Mouse (Mus musculus): Measurements from ENCODE around the gene Snai1.
A peak's percentile ranks its signal among the peaks of the same experiment; 100 is the strongest.

The Snai1 gene

DNA sequence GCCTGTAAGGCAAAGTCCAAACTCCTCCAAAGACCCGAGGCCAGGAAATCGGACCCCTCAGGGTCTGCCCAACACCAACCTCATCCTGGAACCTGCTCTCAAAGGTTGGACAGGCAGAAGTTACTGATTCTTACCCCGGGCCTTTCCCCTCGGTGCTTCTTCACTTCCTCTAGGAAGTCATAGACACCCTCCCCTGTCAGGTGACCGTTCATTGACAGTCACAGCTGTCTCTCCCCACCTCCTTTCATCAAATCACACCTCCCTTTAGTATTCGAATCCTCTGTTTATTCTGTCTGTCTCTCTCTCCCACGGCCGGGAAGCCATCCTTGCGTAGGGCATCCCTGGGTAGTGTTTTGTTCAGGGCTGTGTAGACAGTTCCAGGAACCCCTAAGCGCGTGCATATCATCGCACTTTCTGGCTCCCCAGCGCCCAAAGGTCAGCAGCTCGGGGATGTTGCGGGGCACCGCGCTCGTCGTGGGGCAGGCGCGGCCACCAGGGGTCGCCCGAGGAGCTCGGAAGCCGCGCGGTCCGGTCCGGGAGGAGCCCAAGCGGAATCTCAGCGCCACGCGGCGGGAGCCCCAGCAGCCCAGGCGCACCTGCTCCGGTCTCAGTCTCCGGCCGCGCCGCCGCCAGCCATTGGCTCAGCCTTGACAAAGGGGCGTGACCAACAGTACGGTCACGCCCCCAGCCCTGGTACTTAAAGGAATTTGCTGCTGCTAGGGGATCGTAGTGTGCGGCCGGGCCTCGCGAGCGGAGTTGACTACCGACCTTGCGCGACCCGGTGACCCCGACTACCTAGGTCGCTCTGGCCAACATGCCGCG, at the start of gene Snai1:
TSS of gene Snai1 (plus strand) at position 720 of the 822 bp plus-strand sequence.
- peak; percentile 100 for DNase-seq

DNA sequence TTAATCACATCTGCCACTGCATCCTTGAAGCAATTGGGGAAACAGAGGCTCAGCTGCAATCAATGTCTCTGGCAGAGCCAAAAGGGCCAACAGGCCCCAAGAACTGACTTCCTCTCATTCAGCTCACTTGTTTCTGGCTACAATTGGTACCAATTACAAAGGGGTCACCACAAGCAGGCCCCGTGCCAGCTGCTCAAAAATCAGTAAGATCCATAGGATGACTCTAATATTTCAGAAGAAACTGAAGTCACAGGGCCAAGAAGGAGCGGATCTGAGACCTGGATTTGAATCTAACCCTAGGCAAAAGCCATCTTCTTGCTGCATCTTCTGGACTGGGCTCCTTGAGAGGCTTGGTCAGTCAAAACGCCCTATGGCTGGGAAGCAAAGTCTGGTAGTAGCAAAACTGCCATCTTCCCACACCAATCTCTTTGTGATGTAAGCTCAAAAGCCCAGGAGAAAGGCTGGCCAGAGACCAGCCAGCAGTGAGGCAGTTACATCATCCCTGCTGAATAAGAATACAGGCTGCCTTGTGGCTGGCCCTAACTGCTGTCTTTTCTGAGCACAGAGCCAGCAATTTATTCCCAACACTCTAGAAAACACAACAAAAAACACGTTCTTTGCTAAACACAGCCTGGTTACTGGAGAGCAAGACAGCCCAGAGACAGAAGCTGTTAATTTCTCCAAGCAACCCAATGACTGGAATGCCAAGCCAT, 47.0 kb upstream of the Snai1 start:
- no peak for DNase-seq

DNA sequence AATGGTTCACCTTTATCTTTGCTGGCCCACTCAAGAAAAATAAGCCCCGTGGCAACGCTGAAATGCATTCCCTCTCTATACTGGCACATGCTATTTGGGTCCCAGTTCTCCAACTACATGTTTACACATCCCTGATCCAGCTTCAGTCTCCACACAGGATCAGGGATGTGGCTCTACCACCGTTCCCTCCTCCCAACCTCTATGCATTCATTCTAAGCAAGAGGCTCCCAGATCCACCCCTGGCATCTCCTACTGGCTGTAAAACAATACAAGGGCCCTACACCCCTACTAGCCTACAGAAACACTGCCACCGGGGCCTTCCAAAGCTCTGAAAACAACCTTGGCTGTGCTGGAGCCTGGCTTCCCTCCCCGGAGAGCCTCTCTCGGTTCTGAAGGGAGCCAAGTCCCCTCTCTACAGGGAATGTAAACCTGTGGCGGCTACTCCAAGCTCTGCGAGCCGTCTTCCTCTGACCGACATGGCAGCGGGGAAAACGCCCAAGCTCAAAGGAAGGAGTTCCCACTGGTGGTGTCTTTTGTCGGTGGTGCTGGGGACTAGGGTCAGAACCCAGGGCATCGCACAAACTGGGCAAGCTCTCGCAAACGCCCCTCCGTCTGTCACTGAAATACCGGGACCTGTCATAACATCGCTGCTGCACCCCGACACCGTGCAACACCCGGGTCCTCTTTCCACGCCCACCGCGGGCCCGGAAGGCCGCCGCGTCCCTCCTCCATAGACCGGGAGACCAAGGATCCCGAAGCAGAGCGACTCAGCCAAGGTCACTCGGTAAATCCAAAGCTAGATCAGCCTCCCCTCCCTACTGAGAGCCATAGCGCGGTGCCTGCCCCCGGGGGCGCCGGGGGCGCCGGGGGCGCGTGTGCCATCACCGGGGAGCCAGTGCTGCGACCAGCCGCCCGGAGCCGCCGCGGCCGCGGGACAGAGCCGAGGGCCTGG, 46.0 kb upstream of the Snai1 start, which contains the start of gene Rnf114:
TSS of gene Rnf114 (plus strand) at position 889 of the 952 bp plus-strand sequence.
- DNase-seq = peak; percentile 34

DNA sequence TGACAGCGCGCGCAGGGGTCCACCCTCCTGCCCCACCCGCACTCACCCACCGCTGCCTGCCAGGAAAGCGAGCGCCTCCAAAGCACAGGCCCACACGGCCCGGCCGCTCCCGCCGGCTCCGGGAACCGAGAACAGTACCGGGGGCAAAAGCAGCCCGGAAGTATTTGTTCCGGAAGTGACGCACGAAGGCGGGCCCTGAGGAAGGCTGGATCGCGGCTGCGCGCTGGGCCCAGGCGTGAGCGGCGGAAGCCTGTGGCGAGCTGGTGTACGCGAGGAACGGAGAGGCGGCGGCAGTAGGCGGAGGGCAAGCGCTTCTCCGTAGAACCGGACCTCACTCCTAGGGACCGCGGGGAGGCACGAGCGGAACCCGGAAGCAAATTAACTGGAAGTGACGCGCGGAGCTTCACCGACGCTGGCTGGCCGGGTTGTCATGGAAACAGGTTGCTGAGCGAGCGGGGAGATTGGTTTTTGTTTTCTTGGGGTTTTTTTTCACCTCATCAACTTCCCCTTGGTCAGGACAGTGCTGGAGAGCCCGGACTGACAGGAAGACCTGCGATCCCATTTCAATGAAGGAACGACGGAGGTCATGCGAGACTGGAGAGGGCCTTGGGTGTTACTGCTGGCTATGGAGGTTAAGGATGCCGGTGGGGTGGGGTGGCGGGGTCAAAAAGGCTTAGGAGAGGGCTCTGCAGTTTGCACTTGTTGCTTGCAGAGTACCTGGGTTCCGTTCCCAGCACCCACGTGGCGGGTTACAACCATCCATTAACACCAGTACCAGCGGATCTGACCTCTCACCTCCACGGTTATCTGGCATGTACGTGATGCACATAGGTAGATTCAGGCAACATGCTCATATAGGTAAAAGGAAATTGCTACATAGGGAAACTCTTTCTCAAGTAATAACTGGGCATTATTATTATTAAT, 45.0 kb upstream of the Snai1 start, which contains the start of gene Spata2:
TSS of gene Spata2 (minus strand) at position 175 of the 924 bp plus-strand sequence.
- peak; percentile 93 for DNase-seq

DNA sequence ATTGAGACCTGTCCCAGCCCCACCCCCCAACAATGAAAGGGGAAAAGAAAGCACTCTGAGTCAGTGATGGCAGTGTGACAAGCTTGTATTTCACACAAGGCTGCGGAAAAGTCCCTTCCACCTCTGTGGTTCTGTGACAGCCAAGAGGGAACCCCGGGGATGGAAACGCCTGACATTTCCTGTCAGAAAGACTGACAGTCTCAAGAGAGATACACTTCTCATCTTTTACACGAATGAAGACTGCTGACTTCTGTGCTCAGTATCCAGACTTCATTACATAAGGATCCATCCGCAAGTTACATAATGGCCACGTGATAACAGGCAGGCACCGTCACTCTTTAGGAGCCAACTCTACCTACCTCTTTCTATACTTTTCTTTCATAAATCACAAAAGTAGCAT, 41.6 kb upstream of the Snai1 start:
- no peak for DNase-seq

DNA sequence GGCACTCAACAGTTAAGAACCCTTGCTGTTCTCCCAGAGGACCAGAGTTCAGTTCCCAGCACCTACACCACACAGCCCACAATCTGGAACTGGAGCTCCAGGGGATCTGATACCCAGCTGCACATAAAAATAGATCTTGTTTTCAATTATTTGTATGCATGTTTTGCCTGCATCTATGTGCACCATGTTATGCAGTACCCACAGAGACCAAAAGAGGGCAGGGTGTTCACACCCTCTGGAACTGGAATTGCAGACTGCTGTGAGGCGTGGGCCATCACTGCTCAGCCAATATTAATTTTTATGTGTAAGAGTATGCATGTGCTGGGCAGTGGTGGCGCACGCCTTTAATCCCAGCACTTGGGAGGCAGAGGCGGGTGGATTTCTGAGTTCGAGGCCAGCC, 40.7 kb upstream of the Snai1 start:
- DNase-seq = peak; percentile 41

DNA sequence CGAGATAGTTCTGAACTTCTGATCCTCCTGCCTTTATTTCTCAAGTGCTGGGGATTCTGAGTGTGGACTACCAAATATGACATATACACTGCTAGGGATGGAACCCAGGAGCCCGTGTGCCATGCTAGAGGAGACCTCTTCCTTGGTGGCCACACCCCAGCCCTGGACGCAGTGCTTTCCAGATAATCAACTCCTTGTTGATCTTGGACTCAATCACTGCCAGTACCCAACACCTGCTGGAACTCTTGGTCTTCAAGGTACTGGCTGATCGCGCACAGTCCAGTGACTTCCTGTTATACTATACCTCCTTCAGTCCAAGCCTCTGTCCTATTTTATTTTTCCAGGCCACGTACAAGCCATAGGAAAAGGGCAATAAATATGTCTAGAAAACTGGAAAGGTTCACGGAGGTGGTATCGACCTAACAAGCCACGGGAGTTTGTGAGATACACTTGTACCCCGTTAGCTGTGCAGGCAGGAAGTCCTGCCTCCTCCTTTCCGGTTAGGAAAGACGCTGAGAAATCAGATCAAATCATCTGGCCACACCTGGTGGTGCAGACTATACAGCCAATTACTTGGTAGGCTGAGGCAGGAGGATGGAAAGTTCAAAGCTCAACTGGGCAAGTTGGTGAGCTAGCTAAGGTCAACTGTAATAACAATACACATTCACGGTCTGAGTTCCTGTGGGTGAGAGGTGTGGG, 35.3 kb upstream of the Snai1 start:
- DNase-seq = no peak

DNA sequence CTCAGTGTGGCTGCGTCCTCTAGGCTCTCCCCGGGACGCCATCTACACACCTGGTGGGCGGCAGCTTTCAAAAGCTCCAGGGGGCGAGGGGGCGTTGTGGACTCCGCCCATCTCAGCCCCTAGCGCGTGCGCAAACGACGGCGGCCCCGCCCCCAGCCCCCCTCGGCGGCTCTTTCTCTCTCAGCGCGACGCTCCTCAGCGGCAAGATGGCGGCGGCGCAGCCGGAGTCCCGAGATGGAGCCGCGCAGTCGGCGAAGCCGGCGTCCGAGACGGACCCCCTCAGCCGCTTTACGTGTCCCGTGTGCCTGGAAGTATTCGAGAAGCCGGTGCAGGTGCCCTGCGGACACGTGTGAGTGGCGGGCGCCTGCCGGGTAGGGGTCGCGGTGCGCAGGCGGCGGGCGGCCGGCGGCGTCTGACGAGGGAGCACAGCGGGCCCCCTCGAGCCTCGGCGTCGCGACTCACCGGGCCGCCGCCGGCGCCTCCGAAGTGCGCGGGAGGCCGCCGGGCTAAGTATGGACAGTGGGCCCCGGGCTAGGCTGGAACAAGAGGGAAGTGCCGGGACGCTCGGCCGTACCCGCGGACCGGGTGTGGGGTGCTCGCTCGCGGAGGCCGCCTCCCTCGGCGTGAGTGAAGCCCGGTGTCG, 34.6 kb upstream of the Snai1 start:
- DNase-seq = peak; percentile 93

DNA sequence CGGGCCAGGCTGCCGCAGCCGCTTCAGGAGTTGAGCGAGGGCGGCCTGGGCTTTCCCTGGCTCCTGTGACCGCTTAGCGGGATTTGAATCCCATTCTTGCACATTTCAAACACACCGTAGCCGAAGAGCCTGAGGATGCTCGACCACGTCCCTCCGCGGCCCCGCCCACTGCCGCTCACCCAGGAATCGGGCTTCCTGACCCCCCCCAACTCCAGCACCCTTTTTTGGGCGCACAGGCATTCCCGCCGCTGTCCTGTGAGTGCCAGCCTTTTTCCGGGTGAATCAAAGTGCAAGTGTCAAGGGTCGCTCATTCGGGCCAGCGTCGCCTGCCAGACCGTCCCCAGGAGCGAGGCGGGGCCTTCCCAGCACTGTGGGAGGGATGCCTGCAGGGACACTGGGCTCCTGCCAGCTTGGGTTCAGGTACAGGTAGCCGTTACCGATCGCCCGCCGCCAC, 34.1 kb upstream of the Snai1 start:
- peak; percentile 50 for DNase-seq

DNA sequence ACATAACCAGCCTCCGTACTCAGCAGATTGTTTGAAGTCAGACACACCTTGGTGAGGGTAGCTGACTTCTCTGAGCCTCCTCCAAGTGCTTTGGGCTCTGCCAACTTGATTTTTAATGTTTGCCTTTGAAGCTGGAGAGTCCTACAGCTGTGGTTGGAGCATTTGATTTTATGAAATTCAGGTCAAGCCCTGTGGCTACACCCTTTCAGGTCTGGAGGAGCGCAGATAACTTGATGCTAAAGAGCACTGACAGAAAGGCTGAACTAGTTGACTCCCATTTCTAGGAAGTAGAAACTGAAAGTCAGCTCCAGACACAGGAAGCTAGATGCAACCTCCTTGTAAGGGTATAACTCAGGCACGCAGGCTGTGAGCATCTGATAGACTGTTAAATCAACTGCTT, 32.9 kb upstream of the Snai1 start:
- DNase-seq = no peak

DNA sequence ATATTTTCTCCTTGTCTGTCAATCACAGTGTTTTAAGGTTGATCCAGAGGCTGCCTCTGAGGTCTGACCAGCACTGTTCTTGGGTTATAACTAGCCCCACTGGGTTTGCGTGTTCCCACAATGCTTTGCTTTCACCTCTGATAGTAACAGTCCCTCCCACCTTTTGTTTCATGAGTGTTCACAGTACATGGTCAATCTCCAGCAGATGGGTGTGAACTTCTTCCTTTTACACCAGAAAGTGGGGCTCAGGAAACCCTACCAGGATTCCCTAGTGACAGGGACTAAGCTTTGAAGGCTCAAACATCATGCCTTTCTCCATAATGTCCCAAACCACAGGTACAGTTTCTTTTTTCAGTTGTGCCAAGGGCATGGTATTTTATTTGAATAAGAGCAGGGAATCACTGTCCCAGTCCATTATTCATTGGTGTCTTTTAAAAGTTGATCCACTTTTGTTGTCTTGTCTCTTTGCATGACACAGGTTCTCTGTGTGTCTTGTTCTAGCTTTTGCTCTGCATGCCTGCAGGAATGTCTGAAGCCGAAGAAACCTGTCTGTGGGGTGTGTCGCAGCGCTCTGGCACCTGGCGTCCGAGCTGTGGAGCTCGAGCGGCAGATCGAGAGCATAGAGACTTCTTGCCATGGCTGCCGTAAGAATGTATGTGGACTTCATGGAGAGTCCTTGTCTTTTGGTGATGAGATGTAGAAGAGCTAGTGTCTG, 31.3 kb upstream of the Snai1 start:
- no peak for DNase-seq

DNA sequence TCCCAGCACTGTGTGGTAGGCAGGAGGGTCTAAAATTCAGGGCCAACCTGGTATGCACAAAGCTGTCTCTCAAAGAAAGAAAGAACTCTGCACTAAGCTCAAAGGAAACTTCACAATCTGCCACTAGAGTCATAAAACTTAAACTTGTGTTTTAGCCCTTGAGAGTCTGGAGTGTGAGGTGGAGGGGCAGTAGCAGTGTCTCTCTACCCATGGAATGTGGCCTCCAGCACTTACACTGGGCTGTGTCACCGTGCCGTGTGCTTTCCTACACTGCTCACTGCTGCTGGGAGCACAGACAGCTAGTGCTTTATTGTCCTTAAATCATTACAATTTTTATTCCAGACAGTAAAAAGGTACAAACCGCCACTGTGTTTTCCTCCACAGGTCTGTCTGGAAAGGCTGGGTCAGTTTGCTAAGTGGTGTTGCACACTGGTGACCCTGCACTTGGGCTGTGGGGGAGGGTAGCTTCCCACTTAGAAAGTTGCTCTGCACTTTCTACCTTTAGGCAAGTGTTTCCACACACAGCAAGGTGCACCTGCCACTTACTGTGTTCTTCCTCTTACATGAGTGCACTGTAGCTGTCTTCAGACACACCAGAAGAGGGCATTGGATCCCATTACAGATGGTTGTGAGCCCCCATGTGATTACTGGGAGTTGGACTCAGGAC, 30.1 kb upstream of the Snai1 start:
- DNase-seq = no peak

DNA sequence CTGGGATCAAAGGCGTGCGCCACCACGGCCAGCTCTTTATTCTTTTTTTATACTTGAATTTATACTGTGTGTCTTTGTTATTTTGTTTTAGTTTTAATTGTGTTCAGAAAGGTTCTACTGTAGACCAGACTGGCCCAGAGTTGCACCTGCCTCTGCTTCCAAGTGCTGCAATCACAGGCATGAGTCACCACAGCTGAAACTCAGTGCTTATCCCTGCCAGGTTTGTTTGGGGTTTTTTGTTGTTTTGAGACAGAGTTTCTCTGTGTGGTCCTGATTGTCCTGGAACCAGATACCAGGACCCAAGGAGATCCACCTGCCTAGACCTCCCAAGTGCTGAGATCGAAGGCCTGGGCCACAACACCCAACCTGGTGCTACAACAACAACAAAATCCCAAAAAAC, 29.4 kb upstream of the Snai1 start:
- DNase-seq = no peak

DNA sequence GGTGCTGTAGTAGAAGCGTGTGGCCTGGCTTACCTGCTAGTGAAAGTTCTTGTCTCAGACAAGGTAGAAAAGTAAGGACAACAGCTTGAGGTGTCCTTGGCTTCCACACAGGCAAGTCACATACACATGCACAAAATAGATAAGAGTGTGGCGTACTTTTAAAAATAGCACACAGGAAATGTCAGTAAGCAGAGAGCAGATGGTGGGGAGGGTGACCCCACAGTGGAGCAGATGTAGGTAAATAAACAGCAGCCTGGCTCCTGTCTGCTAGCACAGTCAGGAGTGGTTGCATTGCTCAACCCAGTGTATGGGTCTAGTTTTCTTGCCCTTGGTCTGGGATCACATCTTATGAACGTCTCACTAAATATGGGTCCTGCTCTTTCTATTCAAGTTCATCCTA, 27.5 kb upstream of the Snai1 start:
- no peak for DNase-seq

DNA sequence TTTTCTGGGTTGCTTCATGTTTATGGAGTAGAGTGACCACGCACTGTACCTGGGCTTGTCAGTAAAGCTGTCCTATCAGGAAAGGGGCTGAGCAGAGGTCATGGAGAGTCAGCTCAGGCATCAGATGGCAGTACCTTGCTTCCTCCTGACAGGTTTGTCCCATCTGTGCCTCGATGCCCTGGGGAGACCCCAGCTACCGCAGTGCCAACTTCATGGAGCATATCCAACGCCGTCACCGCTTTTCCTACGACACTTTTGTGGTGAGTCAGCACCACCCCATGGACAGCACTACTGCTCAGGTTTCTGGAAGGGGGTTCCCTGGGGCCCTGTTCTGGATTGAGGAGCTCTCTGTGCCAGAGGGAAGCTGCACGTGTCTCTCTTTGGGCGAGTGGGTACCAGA, 25.6 kb upstream of the Snai1 start:
- DNase-seq = no peak

DNA sequence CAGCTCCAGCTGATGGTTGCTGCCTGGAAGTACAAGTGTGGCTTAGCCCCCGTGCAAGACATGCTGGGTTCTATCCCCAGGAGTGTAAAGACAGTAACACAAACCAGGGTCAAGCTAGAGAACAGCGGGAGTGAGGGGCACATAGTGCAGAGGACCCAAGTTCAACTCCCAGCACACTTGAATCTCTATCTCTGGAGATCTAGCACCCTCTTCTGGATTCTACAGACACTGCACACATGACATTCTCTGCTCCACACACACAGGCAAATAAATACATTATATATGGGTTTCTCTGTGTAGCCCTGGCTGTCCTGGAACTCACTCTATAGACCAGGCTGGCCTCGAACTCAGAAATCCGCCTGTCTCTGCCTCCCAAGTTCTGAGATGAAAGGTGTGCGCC, 25.0 kb upstream of the Snai1 start:
- DNase-seq = no peak

DNA sequence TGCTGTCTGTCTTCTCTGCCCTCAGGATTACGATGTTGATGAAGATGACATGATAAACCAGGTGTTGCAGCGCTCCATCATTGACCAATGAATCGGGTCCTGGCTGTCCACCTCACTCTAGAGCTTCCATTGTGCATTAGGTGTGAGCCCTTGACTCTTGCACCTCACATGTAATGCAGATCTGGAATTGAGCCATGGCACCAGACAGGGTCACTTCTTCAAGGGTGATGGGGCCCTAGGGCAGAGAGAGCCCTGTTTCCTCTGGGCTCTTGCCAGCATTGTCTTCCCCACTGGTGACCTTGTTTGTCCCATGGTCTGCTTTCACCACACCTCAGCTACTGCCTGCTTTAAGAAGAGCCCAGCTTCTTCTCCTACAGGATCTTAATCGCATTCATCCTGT, 23.4 kb upstream of the Snai1 start:
- no peak for DNase-seq

DNA sequence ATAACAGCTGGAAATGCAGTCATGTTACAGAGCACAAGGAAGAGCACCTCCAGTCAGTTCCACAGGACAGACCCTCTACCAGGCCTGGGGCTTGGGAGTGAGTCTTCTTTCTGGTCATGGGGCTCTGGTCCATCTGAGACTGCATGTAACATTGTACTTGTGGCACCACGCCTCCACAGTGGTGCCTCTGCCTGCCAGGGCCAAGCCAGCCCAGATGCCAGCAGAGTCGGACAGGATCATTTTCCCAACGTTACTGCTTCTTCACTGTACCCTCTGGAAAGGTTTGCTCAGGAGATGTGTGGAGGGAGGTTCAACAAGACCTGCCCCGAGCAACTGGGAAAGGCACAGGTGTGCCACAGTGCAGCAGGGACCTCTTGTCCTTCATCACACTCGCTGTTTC, 22.3 kb upstream of the Snai1 start:
- no peak for DNase-seq

DNA sequence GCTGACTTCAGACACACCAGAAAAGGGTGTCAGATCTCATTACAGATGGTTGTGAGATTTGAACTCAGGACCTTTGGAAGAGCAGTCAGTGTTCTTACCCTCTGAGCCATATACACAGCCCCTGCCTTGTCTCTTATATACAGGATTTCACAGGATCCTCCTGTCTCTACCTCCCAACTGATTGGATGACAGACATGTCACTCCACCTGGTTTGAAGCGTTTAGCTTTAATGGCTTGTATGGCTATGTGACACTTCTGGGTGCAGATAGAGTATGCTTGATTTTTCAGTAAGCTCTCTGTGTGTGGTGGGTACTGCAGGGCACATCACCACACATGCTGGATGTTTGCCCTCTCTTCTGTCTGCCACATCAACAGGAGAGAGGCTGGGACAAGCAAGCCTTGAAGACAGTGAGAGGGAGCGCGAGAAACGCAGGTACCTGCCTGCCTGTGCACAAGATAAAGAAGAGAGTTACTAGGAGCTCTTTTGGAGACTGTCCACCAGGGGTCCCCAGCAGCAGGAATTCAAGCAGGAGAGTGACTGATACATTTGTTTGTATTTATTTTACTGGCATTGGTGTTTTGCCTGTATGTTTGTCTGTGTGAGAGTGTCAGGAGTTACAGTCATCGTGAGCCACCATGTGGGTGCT, 18.3 kb upstream of the Snai1 start:
- DNase-seq = no peak
